Mouse (Mus musculus) frontal cortex, adult (tissue): ENCODE results near the gene Pycr1.

Source experiments
- ATAC-seq: cut with Nextera tagmentation; 2 replicates; pipeline ENCODE4 v1.9.2; 2017; ENCODE audit warnings: mild to moderate bottlenecking, moderate library complexity, mixed read lengths; ENCODE audit not compliant: low TSS enrichment

The Pycr1 gene

DNA sequence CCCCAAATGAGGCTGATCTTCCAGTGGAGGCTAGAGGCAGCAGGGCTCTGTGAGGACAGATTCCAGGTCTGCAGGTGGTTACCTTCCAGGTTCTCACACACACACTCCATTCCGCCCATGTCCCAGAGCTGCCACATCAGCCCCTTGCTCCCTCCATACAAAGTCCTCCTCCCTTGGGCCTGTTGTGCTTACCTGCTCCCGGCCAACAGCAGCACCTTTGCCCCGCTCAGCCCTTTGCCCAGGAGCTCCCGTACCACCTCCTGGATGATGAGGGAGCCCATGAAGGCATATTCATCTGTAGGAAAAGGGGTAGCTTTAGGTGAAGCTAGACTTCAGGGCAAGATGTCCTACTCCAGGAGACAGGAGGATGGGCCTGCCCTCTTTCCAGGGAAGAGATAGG is 13.7 kb upstream of the Pycr1 start:
- ATAC-seq, result no peak

DNA sequence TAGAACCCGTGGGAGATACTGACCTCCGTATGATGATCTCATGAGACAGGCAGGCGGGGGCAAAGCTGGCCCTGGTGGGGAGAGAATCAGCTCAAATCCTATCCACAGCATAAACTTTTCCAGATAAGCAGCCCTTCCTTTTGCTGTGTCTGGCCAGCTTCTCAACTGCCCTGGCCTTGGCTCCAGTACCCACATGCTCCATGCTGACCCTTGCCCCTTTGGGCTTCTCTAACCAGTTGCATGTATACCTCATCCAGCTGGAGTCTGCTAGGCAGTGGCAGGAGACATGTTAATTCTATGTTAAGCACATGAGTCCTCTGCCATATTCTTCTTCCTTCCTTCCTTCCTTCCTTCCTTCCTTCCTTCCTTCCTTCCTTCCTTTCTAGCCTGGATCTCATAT is 11.2 kb upstream of the Pycr1 start:
- ATAC-seq, result no peak

DNA sequence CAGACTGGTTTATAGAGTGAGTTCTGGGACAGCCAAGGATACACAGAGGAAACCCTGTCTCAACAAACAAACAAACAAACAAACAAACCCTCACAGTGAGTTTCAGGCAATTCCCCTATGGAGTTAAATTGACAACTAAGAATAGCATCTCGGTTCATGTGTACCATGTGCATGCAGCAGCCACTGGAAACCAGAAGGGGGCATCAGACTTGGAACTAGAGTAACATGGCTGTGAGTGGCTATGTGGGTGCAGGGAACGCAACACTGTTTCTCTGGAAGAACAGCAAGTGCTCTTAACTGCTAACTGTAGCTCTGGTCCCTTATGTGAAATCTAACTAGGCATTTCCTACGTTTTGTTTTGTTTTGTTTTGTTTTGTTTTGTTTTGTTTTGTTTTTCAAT is 8.3 kb upstream of the Pycr1 start:
- no peak for ATAC-seq

DNA sequence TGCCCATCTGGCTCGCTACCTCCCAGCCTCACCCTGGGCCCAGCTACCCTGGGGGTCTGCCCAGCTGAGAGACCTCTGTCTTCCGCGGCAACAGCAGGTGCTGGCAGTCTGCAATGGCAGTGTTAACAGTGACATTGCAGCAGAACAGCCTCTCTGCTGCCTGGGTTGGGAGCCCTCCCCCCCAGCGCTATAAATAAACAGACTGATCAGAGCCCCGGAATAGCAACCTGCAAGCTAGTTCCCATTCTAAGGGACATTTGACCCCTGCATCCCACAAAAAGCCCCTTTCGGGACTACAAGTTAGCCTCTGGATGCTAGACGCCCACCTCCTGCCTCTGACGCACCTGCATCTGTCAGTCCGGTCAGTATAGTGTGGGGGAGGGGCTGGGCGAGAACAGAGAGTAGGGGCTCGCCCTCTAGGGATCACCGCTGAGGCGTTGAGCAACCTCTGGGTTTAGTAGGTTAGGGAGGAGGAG is 4.5 kb upstream of the Pycr1 start, which contains the start of gene Myadml2:
Myadml2 (minus strand) TSS at position 158 of the 476 bp plus-strand sequence.
- peak; percentile 42; the same call in 1 of the 2 replicates for ATAC-seq

DNA sequence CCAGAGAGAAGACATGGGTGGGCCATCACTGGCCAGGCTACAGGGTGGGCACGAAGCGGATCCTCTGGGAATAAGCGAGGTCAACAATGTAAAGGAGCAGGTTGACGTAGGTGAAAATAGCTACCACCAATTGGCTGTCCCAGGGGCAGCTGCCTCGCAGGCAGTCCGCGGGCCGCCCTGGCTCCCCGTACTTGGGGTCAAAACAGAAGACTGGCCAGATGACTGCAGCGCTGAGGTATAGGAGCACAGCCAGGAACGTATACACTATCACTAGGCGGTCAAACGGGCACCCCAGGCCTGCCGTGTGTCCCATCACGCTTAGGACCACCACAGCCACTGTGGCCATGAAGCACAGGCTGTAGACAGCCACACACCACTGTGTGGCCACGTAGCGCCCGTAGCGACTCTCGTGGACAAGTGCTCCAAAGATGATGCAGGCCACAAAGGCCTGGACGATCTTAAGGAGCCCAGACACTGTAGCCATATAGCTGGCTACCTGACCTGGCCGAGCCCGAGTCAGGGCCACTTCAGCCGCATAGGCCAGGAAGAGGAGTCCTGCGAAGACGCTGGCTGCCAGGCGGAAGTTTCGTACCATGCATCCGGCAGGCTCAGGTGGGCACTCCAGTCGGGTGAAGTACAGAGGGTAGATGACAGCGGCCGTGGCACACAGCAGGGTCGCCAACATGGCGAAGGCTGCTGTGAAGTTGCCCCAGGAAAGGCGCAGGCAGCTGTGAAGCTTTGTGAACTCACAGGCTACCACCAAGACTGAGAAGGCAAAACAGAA is 3.7 kb upstream of the Pycr1 start:
- no peak for ATAC-seq

DNA sequence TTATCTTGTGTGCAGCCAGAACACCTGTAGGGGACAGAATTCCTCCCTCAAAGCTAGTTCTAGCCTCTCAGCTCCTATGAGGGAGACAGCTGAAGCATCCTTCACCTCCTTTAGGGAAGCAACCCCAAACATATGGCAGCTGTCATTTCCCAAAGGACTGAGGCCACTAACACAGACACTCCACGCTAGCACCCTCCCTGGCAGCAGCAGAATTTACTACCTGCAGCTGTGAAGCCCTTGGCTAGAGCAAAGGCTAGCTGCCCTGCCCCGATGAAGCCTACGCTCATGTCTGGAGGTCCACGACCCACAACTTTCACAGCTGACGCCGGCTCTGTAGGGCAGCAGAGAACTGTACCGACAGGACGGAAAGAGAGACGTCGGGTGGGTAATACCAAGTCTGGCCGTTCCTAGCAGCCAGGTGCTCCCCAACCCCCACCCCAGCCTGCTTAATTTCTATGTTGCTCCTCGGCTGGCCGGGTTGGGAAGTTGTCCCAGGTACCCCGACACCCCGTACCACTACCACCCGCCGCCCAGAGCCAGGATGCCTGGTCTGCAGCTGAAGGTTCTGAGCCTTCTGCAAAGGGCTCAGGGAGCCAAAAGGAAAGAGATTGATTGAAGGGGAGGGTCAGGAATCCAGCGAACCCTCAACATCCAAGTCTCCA is 499 bp downstream of the Pycr1 start:
- ATAC-seq, result 0 out of 2 replicates have a peak, but pooled peaks have one; percentile 22

DNA sequence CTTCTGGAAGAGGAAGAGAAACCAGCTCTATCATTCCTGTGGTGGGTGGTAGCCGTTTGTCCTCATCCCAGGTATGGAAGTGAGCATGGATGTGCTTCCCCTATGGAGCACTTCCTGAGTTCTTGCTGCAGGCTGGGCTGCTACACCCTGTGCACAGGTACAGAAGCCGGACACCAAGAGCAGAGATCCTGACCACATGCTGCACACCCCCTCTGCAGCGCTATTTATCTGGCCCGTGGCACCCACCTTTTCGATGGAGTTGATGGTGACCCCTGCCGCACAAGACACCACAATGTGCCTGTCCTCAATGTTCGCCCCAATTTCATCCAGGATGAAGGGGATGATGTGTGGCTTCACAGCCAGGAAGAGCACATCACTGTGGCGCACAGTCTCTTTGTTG is 1.7 kb downstream of the Pycr1 start:
- no peak for ATAC-seq

DNA sequence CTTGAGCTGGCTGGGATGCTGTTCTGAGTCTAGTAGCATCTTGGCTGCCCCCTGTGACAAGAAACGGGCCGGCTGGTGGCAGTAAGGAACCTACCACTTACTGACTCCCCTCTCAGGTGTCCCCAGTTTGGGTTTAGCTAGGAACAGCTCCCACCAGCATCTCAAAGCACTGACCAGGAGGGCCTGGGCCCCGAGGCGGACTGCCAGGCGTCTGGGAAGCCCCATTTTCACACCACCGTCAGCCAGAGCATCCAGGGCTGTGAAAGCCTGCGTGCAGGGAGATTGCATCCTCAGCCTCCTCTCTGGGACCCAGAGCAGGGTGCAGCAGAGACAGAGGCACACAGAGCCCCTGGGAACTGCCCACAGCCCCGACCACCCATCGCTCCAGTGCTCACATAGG is 2.3 kb downstream of the Pycr1 start:
- no peak for ATAC-seq

DNA sequence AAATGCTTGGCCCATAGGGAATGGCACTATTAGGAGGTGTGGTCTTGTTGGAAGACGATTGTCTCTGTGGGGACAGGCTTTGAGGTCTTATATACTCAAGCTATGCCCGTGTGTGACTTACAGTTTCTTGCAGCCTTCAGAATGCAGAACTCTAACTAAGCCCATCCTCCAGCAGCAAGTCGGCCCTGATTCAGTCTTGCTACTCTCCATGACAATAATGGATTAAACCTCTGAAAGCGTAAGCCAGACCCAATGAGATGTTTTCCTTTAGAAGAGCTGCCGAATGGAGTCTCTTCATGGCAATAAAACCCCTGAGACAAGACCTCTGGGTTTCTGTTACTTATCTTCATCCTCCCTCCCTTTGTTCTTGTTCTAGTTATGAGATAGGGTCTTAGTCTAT is 8.8 kb downstream of the Pycr1 start:
- no peak for ATAC-seq

DNA sequence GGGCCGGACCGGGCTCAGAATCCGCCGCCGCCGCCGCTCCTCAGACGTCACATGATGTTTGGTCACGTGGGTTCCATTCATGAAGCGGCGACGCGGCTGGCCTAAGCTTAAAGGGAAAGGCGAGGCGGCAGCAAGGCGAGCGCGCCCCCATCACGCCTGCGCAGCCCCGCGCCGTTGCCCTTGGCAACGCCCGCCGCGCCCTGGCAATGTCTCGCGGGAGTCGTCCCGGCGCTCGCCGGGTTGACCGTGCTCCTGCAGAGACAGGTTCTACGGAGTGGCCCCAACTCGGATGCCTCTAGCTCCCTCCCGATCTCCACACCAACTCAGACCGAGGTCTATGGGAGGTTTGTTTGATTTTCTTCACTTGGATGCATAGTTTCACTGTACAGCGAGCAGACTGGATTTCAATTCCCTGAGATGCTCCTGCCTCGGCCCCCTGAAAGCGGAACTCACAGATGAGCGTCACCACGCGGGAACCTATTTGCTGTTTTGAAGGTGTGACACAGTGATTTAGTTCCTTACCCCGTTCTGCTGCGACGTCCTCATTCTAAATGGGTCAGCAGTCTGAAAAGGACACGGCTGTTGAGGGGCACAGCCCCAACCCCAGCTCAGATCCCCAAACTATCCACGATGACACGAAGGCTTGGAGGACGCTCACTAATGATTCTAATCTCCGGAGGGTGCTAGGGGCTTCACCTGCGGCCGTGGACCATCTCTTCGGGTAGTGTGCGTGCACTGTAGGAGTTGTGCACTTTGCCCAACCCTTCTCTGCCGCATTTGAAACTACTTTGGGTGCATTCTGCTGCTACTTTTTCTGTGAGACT is 9.8 kb downstream of the Pycr1 start, which contains the start of gene Mafg:
Mafg (minus strand) TSS at position 81 of the 824 bp plus-strand sequence.
- ATAC-seq, result peak; percentile 88

DNA sequence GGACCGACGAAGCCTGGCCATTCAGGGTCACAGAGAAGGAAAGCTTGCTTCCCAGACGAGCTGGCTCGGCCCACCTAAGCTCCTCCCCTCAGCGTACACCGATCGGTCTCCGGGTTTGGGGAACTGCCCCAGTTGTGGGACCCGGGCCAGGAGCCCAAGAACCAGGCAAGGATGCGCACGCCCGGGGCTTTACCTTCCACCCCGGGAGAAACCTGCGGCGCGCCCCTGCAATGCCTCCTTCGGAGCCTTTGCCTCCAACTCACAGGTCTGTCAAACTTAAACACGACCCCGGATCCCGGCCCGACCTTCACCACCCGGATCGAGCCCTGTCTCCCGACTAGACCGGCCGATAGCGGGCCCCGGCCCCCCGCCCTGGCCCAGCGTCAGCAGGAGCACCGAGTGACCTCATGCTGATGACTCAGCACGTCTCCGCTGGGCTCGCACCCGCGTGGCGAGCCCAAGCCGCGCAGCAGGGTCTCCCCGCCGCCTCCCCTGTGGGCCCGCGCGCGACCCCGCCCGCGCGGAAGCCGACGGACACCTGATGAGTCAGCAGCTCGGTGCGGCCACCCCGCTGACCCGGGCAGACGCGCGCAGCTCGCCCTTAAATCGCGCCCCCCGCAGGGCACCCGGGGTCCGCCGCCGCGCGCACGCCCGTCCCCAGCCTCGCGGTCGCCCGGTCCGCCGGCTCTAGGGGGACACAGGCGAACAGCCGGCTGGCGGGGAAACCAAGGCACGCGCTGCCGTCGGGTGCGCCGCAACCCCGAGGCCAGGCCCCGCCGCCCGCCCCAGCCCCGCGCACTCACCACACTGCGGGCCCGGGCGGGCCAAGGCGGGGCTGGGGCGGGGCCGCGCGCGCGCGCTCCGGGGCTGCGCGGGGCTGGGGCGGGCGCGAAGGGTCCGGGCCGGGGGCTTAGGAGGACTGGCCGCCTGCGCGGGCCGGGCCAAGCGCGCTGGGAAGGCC is 10.7 kb downstream of the Pycr1 start:
- ATAC-seq, result peak; percentile 34

DNA sequence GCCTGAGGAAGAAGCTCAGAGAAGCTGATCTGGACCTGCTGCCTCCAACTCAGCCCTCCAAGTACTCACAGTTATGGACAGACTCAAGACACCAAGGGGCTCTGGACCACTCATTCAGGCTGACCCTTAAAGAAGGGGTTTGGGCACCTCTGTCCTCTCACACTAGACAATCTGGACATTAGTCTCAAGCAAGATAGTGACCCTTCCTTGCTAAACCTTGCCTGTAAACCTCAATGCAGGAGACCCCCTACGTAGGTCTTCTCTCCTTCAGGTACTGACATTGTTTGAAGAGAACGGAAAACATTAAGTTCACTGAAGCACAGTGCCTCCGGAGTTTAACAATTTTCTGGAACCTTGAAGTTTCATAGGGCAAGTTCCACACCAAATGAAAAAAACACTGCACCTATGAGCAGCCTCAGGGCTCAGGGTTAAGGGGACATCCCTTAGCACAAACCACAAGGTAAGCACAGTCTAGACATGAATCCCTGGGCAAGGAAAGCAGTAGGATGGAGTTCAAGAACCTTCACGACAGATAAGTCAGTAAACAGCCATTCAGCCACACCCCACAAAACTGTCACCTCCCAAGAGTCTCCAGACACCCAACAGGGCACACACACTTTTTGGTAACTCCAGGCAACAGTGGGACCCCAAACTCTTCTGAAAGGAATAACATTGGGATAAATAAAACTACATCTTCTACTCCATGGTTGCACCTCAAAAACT is 11.7 kb downstream of the Pycr1 start:
- no peak for ATAC-seq

DNA sequence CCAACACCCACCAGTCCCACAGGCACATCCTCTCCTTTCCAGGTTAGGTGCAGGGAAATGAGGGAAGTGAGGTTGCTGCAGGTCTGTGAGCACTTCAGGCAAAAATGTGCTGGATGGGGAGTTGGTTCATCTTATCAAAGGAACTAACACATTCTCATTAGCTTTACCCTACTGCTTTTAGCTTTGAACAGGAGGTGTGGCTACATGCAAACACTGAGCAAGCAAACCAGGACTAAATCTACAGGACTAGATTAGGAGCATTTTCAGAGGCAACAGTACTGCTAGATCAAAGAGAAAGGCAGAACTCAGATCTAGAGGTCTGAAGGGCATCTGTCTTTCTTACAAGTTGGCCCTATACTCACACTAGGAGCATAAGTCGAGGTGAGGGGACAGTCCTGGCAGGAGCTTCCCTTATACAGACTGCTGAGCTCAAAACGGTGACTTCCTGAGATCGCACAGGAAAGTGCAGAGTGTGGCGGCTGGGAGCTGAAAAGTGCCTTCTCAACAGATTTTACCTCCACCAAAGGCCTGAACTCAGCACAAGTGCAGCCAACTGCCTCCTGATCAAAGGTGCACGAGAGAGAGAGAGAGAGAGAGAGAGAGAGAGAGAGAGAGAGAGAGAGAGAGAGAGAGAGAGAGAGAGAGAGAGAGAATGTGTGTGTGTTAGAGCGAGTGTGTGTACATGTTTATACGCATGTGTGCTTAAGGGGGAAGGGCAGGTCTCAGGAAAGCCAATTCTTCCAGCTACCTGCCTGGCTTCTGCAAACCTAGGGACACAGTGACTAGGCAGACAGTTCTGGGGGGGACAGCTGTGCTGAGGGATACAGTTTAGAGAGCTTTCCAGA is 12.5 kb downstream of the Pycr1 start:
- ATAC-seq, result no peak

DNA sequence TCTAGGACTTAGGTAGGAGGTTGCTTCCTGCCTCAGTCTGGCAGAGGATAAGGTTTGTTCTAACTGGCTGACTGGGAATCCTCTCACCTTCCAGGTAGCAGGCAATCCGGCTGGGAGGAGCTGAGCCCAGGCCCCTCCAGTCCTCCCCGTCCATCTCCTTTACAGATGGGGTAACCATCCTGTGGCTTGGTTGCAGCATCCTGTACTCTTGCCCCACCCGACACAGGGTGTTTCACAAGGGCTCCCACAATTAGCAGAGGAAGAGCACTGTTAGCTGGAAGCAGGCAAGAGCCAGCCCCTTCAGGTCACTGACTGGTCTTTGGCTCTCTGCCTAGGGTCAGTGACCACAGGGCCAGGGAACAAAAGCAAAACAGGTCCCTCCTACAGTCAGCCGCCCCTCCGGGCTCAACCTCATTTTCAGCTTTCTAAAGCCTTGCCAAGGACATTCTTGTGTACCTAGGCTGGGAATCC is 13.1 kb downstream of the Pycr1 start:
- no peak for ATAC-seq

DNA sequence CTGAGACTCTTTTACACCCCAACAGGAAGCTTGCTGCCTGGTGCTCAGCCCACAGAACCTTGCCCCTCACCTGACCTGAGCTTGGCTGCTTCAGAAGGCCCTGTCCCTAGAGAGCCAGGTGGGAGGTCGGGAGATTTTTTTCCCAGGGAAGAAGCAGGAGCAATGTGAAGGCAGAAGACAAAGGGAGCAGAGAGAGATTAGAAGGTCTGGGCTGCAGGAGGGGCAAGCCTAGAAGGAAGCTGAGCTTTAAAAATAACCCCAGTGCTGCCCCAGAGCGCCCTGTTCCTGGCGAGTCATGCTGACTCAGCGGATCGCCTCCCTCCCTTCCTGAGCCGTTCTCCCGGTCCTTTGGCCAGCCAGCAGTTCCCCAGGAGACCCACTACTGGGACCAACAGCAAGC is 13.7 kb downstream of the Pycr1 start:
- ATAC-seq, result no peak

DNA sequence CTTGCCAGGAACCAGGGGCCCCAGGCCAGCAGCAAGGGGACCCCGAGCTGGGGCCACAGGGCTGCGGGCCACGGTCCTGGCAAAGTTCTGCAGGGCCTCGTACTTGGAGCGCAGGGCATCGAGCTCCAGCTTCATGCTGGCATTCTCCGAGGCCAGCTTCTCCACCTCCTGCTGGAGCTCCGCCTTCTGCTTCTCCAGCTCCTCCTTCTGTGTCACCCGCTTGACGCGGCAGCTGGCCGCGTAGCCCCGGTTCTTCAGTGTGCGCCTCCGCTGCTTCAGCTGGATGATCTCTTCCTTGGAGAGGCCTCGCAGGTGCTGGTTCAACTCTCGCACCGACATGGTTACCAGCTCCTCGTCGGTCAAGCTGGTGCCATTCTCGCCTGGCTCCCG is 14.2 kb downstream of the Pycr1 start:
- no peak for ATAC-seq

DNA sequence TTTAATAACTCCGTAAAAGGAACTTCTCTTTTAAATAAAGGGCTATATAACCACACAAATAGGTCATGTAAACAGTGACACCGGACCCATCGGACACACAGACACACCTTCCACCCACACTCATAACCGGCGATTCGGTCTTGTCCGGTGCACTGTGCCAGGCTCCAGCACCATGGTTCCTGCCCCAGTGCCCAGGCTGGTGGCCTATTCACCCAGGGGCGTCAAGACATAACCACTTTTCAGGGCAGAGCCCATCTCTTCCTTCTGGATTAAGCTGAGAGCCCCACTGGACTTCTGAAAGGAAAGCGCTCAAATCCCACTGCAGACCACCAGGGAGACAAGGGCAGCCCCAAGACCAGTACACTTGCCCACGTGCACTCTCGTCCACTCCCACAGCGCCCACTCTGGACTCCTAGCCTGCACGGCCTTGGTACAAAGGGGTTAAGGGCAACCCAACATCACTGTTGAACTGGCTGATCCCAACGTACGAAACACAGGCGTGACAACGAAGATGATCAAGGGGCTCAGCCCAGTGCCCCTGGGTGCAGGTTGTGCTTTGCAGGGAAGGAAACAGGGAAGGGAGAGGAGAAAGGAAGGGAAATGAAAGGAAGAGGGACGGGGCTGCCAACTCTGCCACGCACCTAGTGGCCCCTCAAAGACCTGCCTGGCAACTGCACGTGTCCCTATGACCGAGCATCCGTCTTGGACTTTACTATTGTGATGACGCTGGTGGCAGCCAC is 14.8 kb downstream of the Pycr1 start:
- ATAC-seq, result no peak

DNA sequence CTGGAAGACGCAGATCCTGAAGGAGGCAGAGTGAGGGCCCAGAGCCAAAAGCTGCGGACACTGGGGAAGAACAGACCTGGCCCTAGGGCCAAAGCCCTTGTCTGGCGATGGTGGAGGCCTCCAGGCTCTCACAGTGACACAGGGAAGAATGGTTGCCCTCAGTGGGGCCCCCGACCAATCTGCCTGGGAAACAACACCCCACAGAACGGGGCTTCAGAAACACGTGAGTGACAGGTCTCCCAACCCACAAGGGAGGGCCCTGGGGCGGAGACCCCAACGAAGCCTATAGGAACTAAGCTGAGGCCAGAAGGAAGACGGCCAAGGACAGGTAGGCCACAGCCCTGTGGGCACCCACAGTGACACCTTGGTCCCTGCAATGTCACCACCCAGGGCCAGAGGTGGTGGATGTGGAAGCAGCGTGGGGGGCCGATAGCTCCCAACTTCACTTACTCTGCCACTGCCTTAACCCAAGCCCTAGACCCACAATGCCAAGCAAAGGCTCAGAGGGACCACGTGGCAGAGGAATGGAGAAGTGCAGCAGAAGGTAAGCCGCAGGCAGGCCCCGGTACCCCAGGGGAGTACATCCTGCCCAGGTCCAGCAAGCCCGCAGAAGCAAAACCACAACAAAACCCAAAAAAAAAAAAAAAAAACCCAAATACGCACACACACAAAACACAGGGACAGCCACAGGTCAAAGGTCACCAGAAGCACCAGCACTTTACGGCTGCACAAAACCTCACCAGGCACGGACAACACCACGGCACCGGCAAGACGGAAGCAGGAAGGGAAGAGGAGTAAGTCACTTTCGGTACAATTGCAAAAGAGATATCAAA is 15.9 kb downstream of the Pycr1 start:
- ATAC-seq, result no peak
